Mouse (Mus musculus): Measurements from ENCODE around the gene Tns1. TPM values are rescaled to one million over a fixed set of nuclear protein-coding genes. Genes with fewer than 3 reads are reported as not detected.
A peak's percentile ranks its signal among the peaks of the same experiment; 100 is the strongest.

The Tns1 gene
- total RNA-seq, 1 experiment from 2014 or later = 1.9 TPM

- ATAC-seq (replicated peaks; ENCODE audit: insufficient number of reproducible peaks, low FRiP score, low TSS enrichment, poor library complexity, severe bottlenecking) = no peak
These were observed 208.8 kb downstream of the Tns1 start for GRCm38 (mm10) chr1:73915218-73916070.

GRCm38 (mm10) chr1:73914076-73914475, 210.2 kb downstream of the Tns1 start:
- no peak for ATAC-seq (replicated peaks; ENCODE audit: insufficient number of reproducible peaks, low FRiP score, low TSS enrichment, poor library complexity, severe bottlenecking)

- no peak for ATAC-seq (replicated peaks; ENCODE audit: insufficient number of reproducible peaks, low FRiP score, low TSS enrichment, poor library complexity, severe bottlenecking)
These were observed 210.9 kb downstream of the Tns1 start for GRCm38 (mm10) chr1:73913071-73914005.

- no peak for ATAC-seq (replicated peaks; ENCODE audit: insufficient number of reproducible peaks, low FRiP score, low TSS enrichment, poor library complexity, severe bottlenecking)
These were observed 211.8 kb downstream of the Tns1 start for GRCm38 (mm10) chr1:73912466-73912865.

GRCm38 (mm10) chr1:73911981-73912380, 212.3 kb downstream of the Tns1 start:
- no peak for ATAC-seq (replicated peaks; ENCODE audit: insufficient number of reproducible peaks, low FRiP score, low TSS enrichment, poor library complexity, severe bottlenecking)

- ATAC-seq (replicated peaks; ENCODE audit: insufficient number of reproducible peaks, low FRiP score, low TSS enrichment, poor library complexity, severe bottlenecking) = no peak
These were observed 213.5 kb downstream of the Tns1 start for GRCm38 (mm10) chr1:73910701-73911100.

- no peak for ATAC-seq (replicated peaks; ENCODE audit: insufficient number of reproducible peaks, low FRiP score, low TSS enrichment, poor library complexity, severe bottlenecking)
These were observed 214.1 kb downstream of the Tns1 start for GRCm38 (mm10) chr1:73910111-73910510.

- no peak for ATAC-seq (replicated peaks; ENCODE audit: insufficient number of reproducible peaks, low FRiP score, low TSS enrichment, poor library complexity, severe bottlenecking)
These were observed 214.9 kb downstream of the Tns1 start for GRCm38 (mm10) chr1:73909191-73909983.

GRCm38 (mm10) chr1:73908081-73908960, 215.9 kb downstream of the Tns1 start:
- ATAC-seq (replicated peaks; ENCODE audit: insufficient number of reproducible peaks, low FRiP score, low TSS enrichment, poor library complexity, severe bottlenecking) = no peak

GRCm38 (mm10) chr1:73907166-73907565, 217.1 kb downstream of the Tns1 start:
- no peak for ATAC-seq (replicated peaks; ENCODE audit: insufficient number of reproducible peaks, low FRiP score, low TSS enrichment, poor library complexity, severe bottlenecking)

GRCm38 (mm10) chr1:73906376-73906775, 217.9 kb downstream of the Tns1 start:
- no peak for ATAC-seq (replicated peaks; ENCODE audit: insufficient number of reproducible peaks, low FRiP score, low TSS enrichment, poor library complexity, severe bottlenecking)

- no peak for ATAC-seq (replicated peaks; ENCODE audit: insufficient number of reproducible peaks, low FRiP score, low TSS enrichment, poor library complexity, severe bottlenecking)
These were observed 218.4 kb downstream of the Tns1 start for GRCm38 (mm10) chr1:73905811-73906190.

GRCm38 (mm10) chr1:73905111-73905810, 219.0 kb downstream of the Tns1 start:
- no peak for ATAC-seq (replicated peaks; ENCODE audit: insufficient number of reproducible peaks, low FRiP score, low TSS enrichment, poor library complexity, severe bottlenecking)

- ATAC-seq (replicated peaks; ENCODE audit: insufficient number of reproducible peaks, low FRiP score, low TSS enrichment, poor library complexity, severe bottlenecking) = no peak
These were observed 219.6 kb downstream of the Tns1 start for GRCm38 (mm10) chr1:73904641-73905040.

GRCm38 (mm10) chr1:73903035-73903434, 221.2 kb downstream of the Tns1 start:
- no peak for ATAC-seq (replicated peaks; ENCODE audit: insufficient number of reproducible peaks, low FRiP score, low TSS enrichment, poor library complexity, severe bottlenecking)

- no peak; the same call in 1 of the 2 replicates for ATAC-seq (replicated peaks; ENCODE audit: insufficient number of reproducible peaks, low FRiP score, low TSS enrichment, poor library complexity, severe bottlenecking)
These were observed 221.9 kb downstream of the Tns1 start for GRCm38 (mm10) chr1:73902171-73902991.

- ATAC-seq (replicated peaks; ENCODE audit: insufficient number of reproducible peaks, low FRiP score, low TSS enrichment, poor library complexity, severe bottlenecking) = peak; percentile 73
These were observed 222.8 kb downstream of the Tns1 start for GRCm38 (mm10) chr1:73901496-73901899.
